Mouse (Mus musculus) forebrain, embryonic 16.5 days (tissue): Measurements from ENCODE around the gene Mapk13. TPM values are rescaled to one million over a fixed set of nuclear protein-coding genes. Genes with fewer than 3 reads are reported as not detected.

Source experiments
- ATAC-seq: fragments of 200-750 bp; cut with Nextera tagmentation; 2 replicates; pipeline ENCODE4 v1.8.0; 2017; ENCODE audit warnings: mild to moderate bottlenecking, moderate library complexity
- H3K27ac ChIP-seq: fragments of 300-500 bp; sonication (generic); 2 replicates; pipeline ENCODE4 v1.5.1; 2014; ENCODE audit warnings: low read length, control low read depth
- H3K27me3 ChIP-seq: fragments of 300-500 bp; sonication (generic); replicated peaks from 2 replicates; pipeline ENCODE4 v1.6.1; 2014; ENCODE audit warnings: low read length; ENCODE audit not compliant: control insufficient read depth, insufficient read depth
- H3K36me3 ChIP-seq: fragments of 300-500 bp; sonication (generic); 2 replicates; pipeline ENCODE4 v1.6.1; 2014; ENCODE audit not compliant: control insufficient read depth, insufficient read depth
- H3K4me1 ChIP-seq: fragments of 300-500 bp; sonication (generic); replicated peaks from 2 replicates; pipeline ENCODE4 v1.6.1; 2014; ENCODE audit warnings: low read length; ENCODE audit not compliant: control insufficient read depth, insufficient read depth
- H3K4me2 ChIP-seq: fragments of 300-500 bp; sonication (generic); 2 replicates; pipeline ENCODE4 v1.6.1; 2014; ENCODE audit warnings: mild to moderate bottlenecking, low read length, control low read depth
- H3K4me3 ChIP-seq: fragments of 300-500 bp; sonication (generic); replicated peaks from 2 replicates; pipeline ENCODE4 v1.5.1; 2014; ENCODE audit warnings: mild to moderate bottlenecking, low read length, control low read depth
- H3K9ac ChIP-seq: fragments of 300-500 bp; sonication (generic); replicated peaks from 2 replicates; pipeline ENCODE4 v1.6.1; 2014; ENCODE audit warnings: low read depth, low read length, control low read depth
- H3K9me3 ChIP-seq: fragments of 300-500 bp; sonication (generic); 2 replicates; pipeline ENCODE4 v1.6.1; 2016; ENCODE audit warnings: low read length; ENCODE audit not compliant: control insufficient read depth
- WGBS: fragments of 180-500 bp; shearing (Covaris S2); extraction: QIAGEN DNeasy Blood & Tissue Kit; methylation state at CpG from one replicate; pipeline ENCODE4 v1.1.7; 2014; 5-methylcytosine and 5-hydroxymethylcytosine counted together
- polyA plus RNA-seq: library from polyadenylated mRNA; unstranded; fragments of >200 nt; fragmentation: Nextera tagmentation; extraction: Ambion mirVana; gene quantifications from 2 replicates; pipeline ENCODE4 v1.2.1, GENCODE M21; 2015

Mapk13 gene
- polyA plus RNA-seq, 1 experiment from 2014 or later: 0.47 TPM

GRCm38 (mm10) chr17:28820189-28820588 is 51.1 kb downstream of the Mapk13 start:
- WGBS: 49% methylated on average over 2 of the region's 2 CpGs
- Histone ChIP-seq H3K27me3 (no peaks in the 10 kb centered on the region), H3K4me3 (no peak overlapping the region), H3K4me2 (no peak overlapping the region), H3K27ac (no peak overlapping the region), H3K9ac (no peak overlapping the region), H3K9me3 (no peaks in the 10 kb centered on the region), H3K36me3 (peaks cover 52% of the 10 kb centered on the region), H3K4me1 (no peaks in the 10 kb centered on the region)
- no peak for ATAC-seq

GRCm38 (mm10) chr17:28823004-28823745 is 54.1 kb downstream of the Mapk13 start:
- WGBS: 91% methylated on average over 13 of the region's 13 CpGs
- no peaks in the 10 kb centered on the region for H3K9me3 ChIP-seq
- no peak overlapping the region for H3K27ac ChIP-seq
- H3K4me1 ChIP-seq: no peaks in the 10 kb centered on the region
- no peaks in the 10 kb centered on the region for H3K27me3 ChIP-seq
- H3K9ac ChIP-seq: no peak overlapping the region
- H3K4me2 ChIP-seq: no peak overlapping the region
- H3K4me3 ChIP-seq: no peak overlapping the region
- peaks cover 48% of the 10 kb centered on the region for H3K36me3 ChIP-seq
- ATAC-seq: peak; percentile 28; the same call in 1 of the 2 replicates

- Histone ChIP-seq H3K4me1 (no peaks in the 10 kb centered on the region), H3K4me2 (no peak overlapping the region), H3K9me3 (no peaks in the 10 kb centered on the region), H3K36me3 (peaks cover 48% of the 10 kb centered on the region), H3K27ac (no peak overlapping the region), H3K27me3 (no peaks in the 10 kb centered on the region), H3K4me3 (no peak overlapping the region), H3K9ac (no peak overlapping the region)
- ATAC-seq: no peak
- 92% methylated on average over 11 of the region's 11 CpGs for WGBS
These were observed 54.7 kb downstream of the Mapk13 start for GRCm38 (mm10) chr17:28823749-28824148.

GRCm38 (mm10) chr17:28824896-28825295 is 55.8 kb downstream of the Mapk13 start:
- H3K9me3 ChIP-seq: no peaks in the 10 kb centered on the region
- no peaks in the 10 kb centered on the region for H3K27me3 ChIP-seq
- peaks cover 43% of the 10 kb centered on the region for H3K36me3 ChIP-seq
- H3K4me2 ChIP-seq: no peak overlapping the region
- WGBS: 87% methylated on average over 6 of the region's 6 CpGs
- H3K9ac ChIP-seq: no peak overlapping the region
- H3K4me1 ChIP-seq: no peaks in the 10 kb centered on the region
- H3K4me3 ChIP-seq: no peak overlapping the region
- ATAC-seq: no peak
- no peak overlapping the region for H3K27ac ChIP-seq

DNA sequence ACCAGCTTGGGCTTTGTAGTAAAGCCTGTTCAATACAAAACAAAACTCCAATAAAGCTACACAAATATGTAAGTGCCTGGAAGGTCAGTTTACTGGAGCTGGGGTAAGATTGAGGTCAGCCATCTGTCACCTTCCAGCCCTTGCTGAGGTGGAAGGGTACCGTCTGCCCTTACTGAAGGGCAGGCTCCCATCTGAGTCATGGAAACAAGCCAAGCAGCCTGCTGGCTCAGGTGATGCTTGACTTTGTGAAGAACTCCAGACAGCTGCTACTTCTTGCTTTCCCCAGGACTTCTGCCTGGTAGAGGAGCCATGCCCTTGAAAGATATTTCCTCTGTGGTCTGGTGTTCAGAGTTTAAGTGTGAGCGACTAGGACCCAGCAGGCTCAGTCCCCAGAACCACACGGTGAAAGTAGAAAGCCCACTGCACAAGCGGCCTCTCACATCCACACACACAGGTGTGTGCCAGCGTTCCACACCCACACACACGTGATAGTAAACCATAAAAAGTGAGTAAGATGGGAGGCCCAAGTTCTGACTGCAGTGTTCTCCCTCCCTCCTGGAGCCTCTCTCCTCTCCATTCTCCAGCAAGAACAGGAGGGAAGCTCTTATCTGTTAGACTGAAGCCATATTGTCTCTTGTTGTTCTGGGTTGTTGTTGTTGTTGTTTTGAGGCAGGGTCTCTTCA is 56.4 kb downstream of the Mapk13 start:
- Histone ChIP-seq H3K4me1 (no peaks in the 10 kb centered on the region), H3K9me3 (no peaks in the 10 kb centered on the region), H3K27ac (no peak overlapping the region), H3K9ac (no peak overlapping the region), H3K27me3 (no peaks in the 10 kb centered on the region), H3K4me2 (no peak overlapping the region), H3K4me3 (no peak overlapping the region), H3K36me3 (peaks cover 40% of the 10 kb centered on the region)
- WGBS: 91% methylated on average over 6 of the region's 6 CpGs
- ATAC-seq: no peak

DNA sequence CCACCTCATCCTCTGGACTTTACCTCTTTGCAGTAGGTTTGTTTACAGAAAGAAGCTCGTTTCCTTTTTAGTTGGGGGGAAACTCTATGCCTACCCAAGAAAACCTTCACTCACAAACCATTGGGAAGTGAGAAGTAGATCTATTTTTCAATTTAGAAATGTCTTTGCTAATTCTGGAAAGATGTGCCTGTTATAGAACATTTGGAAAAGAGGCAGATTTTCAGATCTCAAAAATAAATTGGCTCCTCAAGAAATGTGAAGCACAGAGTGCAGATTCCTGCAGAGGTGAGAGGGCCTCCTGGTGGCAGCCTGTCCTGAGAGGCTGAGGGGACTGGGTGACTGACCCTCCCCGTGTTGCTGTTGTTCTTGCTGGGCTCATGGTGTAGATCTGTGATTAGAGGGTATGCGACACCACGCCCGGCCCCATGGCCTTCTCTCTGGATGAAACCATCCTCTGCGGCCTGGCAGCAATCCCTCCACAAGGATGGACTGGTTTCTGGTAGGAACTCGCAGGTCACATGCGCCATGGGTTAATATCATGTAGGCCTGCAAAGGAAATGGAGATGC is 58.7 kb downstream of the Mapk13 start:
- H3K27me3 ChIP-seq: no peaks in the 10 kb centered on the region
- no peaks in the 10 kb centered on the region for H3K4me1 ChIP-seq
- no peak overlapping the region for H3K9ac ChIP-seq
- no peak overlapping the region for H3K27ac ChIP-seq
- H3K4me3 ChIP-seq: no peak overlapping the region
- no peak for ATAC-seq
- 94% methylated on average over 8 of the region's 8 CpGs for WGBS
- no peak overlapping the region for H3K4me2 ChIP-seq
- peaks cover 32% of the 10 kb centered on the region for H3K36me3 ChIP-seq
- no peaks in the 10 kb centered on the region for H3K9me3 ChIP-seq

- H3K9ac ChIP-seq: no peak overlapping the region
- H3K27me3 ChIP-seq: no peaks in the 10 kb centered on the region
- no peaks in the 10 kb centered on the region for H3K9me3 ChIP-seq
- H3K4me3 ChIP-seq: no peak overlapping the region
- H3K27ac ChIP-seq: no peak overlapping the region
- no peak for ATAC-seq
- H3K36me3 ChIP-seq: peaks cover 33% of the 10 kb centered on the region
- 90% methylated on average over 14 of the region's 14 CpGs for WGBS
- no peaks in the 10 kb centered on the region for H3K4me1 ChIP-seq
- no peak overlapping the region for H3K4me2 ChIP-seq
These were observed 60.0 kb downstream of the Mapk13 start for GRCm38 (mm10) chr17:28829120-28829519.

Other genes with a start within 250 kb of the Mapk13 start
- gene Armc12, start 238.5 kb upstream of the Mapk13 start, polyA plus RNA-seq: not detected in 2 replicates
- gene Clpsl2, start 219.9 kb upstream of the Mapk13 start, polyA plus RNA-seq: not detected in 2 replicates
- gene Clps, start 208.5 kb upstream of the Mapk13 start, polyA plus RNA-seq: not detected in 2 replicates
- gene Lhfpl5, start 193.7 kb upstream of the Mapk13 start, polyA plus RNA-seq: 5.3 and 8.3 TPM in 2 replicates
- gene Srpk1, start 146.6 kb upstream of the Mapk13 start, polyA plus RNA-seq: 107 and 113 TPM in 2 replicates
- gene Slc26a8, start 79.1 kb upstream of the Mapk13 start, polyA plus RNA-seq: 1.2 and 3.4 TPM in 2 replicates
- gene Mapk14, start 78.0 kb upstream of the Mapk13 start, polyA plus RNA-seq: 27.2 and 27.8 TPM in 2 replicates
- gene AC170998.1, start 43.2 kb upstream of the Mapk13 start, polyA plus RNA-seq: 0.43 and 3.5 TPM in 2 replicates
- 7.1 and 8.5 TPM in 2 replicates for gene Brpf3, start 31.8 kb downstream of the Mapk13 start, polyA plus RNA-seq
- not detected in 2 replicates for gene Pnpla1, start 89.1 kb downstream of the Mapk13 start, polyA plus RNA-seq
- 0.53 and 1.8 TPM in 2 replicates for gene 4930539E08Rik, start 146.0 kb downstream of the Mapk13 start, polyA plus RNA-seq
- not detected in 2 replicates for gene Pxt1, start 174.5 kb downstream of the Mapk13 start, polyA plus RNA-seq
- 123 and 135 TPM in 2 replicates for gene Kctd20, start 182.7 kb downstream of the Mapk13 start, polyA plus RNA-seq
- 129 and 136 TPM in 2 replicates for gene Stk38, start 238.7 kb downstream of the Mapk13 start, polyA plus RNA-seq